ENCODE assay signal across 8 mouse cellular contexts in the genomic region with DNA sequence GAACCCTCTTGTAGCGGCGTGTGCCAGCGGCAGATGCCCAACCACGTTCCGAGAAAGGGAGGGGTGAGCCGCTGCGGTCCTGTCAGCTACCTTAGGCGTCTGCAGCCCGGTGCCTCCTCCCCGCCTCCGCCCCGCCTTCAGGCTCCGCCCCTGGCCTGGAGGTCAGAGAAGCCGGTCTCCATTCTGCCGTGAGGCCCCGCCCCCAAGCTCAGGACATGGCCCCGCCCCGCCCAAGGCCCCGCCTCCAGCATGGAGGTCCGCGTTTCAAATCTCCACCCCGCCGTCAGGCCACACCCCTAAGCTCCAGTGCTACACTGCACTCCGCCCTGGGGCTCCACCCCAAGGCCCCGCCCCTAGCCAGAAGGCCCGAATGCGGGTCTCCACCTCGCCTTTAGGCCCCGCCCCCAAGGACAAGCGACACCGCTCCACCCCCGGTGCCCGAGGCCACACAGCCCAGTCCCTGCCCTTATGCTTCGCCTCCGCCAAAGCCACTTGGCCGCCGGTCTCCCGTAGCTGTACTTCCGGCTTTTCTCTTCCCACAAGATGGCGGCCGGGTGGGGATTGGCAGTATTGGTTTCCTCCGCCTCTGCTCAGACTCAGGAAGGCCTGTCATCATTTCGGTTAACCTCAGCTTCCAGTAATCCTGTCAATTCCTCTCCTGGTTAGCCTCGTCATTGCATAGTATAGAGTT. TPM values are rescaled to one million over a fixed set of nuclear protein-coding genes. Genes with fewer than 3 reads are reported as not detected.
A peak's percentile ranks its signal among the peaks of the same experiment; 100 is the strongest.
DNase-seq lines count a peak whose midpoint lies in the region; ATAC-seq lines count a peak whose summit lies in the region.

A gene (minus strand): TSS at position 217 of the 691 bp plus-strand sequence.

- H3K4me1 ChIP-seq in hindbrain, embryonic 11.5 days (replicated peaks; ENCODE audit: control insufficient read depth, insufficient read depth, low read length), result no peaks in the 10 kb centered on the region

- peak within 1 kb of the TSS; percentile 52 for H3K4me3 ChIP-seq in hindbrain, embryonic 11.5 days (ENCODE audit: low read depth, low read length)

- peak within 1 kb of the TSS; percentile 43 for H3K9ac ChIP-seq in hindbrain, embryonic 11.5 days (ENCODE audit: low read depth, low read length)

- H3K27ac ChIP-seq in hindbrain, embryonic 11.5 days (ENCODE audit: low read depth, low read length), result 0 out of 2 replicates have a peak within 1 kb of the TSS, but pooled peaks have one; percentile 12

- H3K27me3 ChIP-seq in hindbrain, embryonic 11.5 days (ENCODE audit: control insufficient read depth, insufficient read depth, low read length), result 0 out of 2 replicates have a peak, but pooled peaks cover 2% of the 10 kb centered on the region

- H3K9me3 ChIP-seq in hindbrain, embryonic 11.5 days (ENCODE audit: control insufficient read depth, low read length), result no peaks in the 10 kb centered on the region

- ATAC-seq in hindbrain, embryonic 11.5 days (ENCODE audit: low FRiP score), result peak; percentile 99

- peak; percentile 100 for DNase-seq in Muller cell, postnatal 12 days (ENCODE audit: inconsistent ontology term)
- DNase-seq in cerebellum, adult 9-11 months, result peak; percentile 100
- peak; percentile 98 to 99 for DNase-seq in frontal cortex, adult 2 months (ENCODE audit: extremely low spot score in 1 of 2, low spot score in 1 of 2)
- DNase-seq in hindbrain, embryonic 11.5 days (ENCODE audit: low spot score), result peak; percentile 99
- DNase-seq in layer of hippocampus, postnatal 10 days (ENCODE audit: low spot score in 2 of 2), result peak; percentile 98
- peak; percentile 100 for DNase-seq in lung, postnatal 10 days
- DNase-seq in ovary, postnatal 36 days (ENCODE audit: low spot score), result peak; percentile 100
- peak; percentile 99 for DNase-seq in thymus, postnatal 25 days

- 1% methylated on average over 44 of the region's 44 CpGs for WGBS in hindbrain, embryonic 11.5 days

- no peaks in the 10 kb centered on the region for H3K36me3 ChIP-seq in hindbrain, embryonic 11.5 days (ENCODE audit: control insufficient read depth, insufficient read depth, low read length)

- H3K4me2 ChIP-seq in hindbrain, embryonic 11.5 days (replicated peaks; ENCODE audit: low read depth, low read length), result peak within 1 kb of the TSS; percentile 86

RNA-seq across cellular contexts. Expression of the gene that starts here (rescaled TPM):
- 20.9 and 25.1 TPM in 2 replicates for polyA plus RNA-seq in frontal cortex, adult 2 months (2012; rRNA removed)
- 5.2 and 6.7 TPM in 2 replicates for polyA plus RNA-seq in hindbrain, embryonic 11.5 days (2014; fragmentation: Nextera tagmentation; extraction: Ambion mirVana)
- total RNA-seq in layer of hippocampus, postnatal 10 days (2021), result 10 to 100 TPM; 36.2 to 40.1 TPM

Comparison
In these comparisons a context has a peak if more than half of its experiments do, and no peak if none do; other contexts are left out.
1. Peak in every context shown above with its lines: DNase-seq, ATAC-seq, H3K4me3 ChIP-seq and H3K27ac ChIP-seq.